Mouse (Mus musculus) hindbrain, embryonic 11.5 days (tissue): ENCODE measurements at regions not wholly inside any gene's neighbourhood (a gene's known extent, or its start where the extent isn't known, plus 50 kb on each side); places are given as distances from the start of the nearest gene placed in this dataset.

Experiments used
- ATAC-seq: fragments of 200-750 bp; cut with Nextera tagmentation; 2 replicates; pipeline ENCODE4 v1.8.0; 2017; ENCODE audit warnings: mild to moderate bottlenecking, moderate TSS enrichment, moderate library complexity; ENCODE audit not compliant: low FRiP score
- DNase-seq: peaks from one replicate; pipeline ENCODE4 v3.0.0-alpha.2; 2015; ENCODE audit warnings: low spot score
- H3K27ac ChIP-seq: fragments of 300-500 bp; sonication (generic); 2 replicates; pipeline ENCODE4 v1.5.1; 2014; ENCODE audit warnings: mild to moderate bottlenecking, low read depth, low read length
- H3K27me3 ChIP-seq: fragments of 300-500 bp; sonication (generic); 2 replicates; pipeline ENCODE4 v1.6.1; 2014; ENCODE audit warnings: mild to moderate bottlenecking, low read length, moderate library complexity, mixed read lengths; ENCODE audit not compliant: control insufficient read depth, insufficient read depth
- H3K36me3 ChIP-seq: fragments of 300-500 bp; sonication (generic); 2 replicates; pipeline ENCODE4 v1.6.1; 2014; ENCODE audit warnings: mild to moderate bottlenecking, low read length, moderate library complexity, mixed read lengths; ENCODE audit not compliant: control insufficient read depth, insufficient read depth
- H3K4me1 ChIP-seq: fragments of 300-500 bp; sonication (generic); replicated peaks from 2 replicates; pipeline ENCODE4 v1.6.1; 2014; ENCODE audit warnings: low read length, mixed read lengths; ENCODE audit not compliant: control insufficient read depth, insufficient read depth
- H3K4me2 ChIP-seq: fragments of 300-500 bp; sonication (generic); replicated peaks from 2 replicates; pipeline ENCODE4 v1.6.1; 2014; ENCODE audit warnings: mild to moderate bottlenecking, low read depth, low read length
- H3K4me3 ChIP-seq: fragments of 300-500 bp; sonication (generic); 2 replicates; pipeline ENCODE4 v1.5.1; 2014; ENCODE audit warnings: low read depth, low read length
- H3K9ac ChIP-seq: fragments of 300-500 bp; sonication (generic); 2 replicates; pipeline ENCODE4 v1.6.1; 2014; ENCODE audit warnings: low read depth, low read length
- H3K9me3 ChIP-seq: fragments of 300-500 bp; sonication (generic); 2 replicates; pipeline ENCODE4 v1.6.1; 2016; ENCODE audit warnings: low read length; ENCODE audit not compliant: control insufficient read depth
- WGBS: fragments of 180-500 bp; shearing (Covaris S2); extraction: QIAGEN DNeasy Blood & Tissue Kit; methylation state at CpG from one replicate; pipeline ENCODE4 v1.1.7; 2014; 5-methylcytosine and 5-hydroxymethylcytosine counted together

- Histone ChIP-seq H3K4me2 (no peak overlapping the region), H3K4me1 (no peaks in the 10 kb centered on the region), H3K4me3 (no peak overlapping the region), H3K36me3 (no peaks in the 10 kb centered on the region), H3K27me3 (no peaks in the 10 kb centered on the region), H3K9me3 (no peaks in the 10 kb centered on the region), H3K27ac (no peak overlapping the region), H3K9ac (no peak overlapping the region)
- no peak for ATAC-seq
- DNase-seq = no peak
- 87% methylated on average over 1 of the region's 1 CpGs for WGBS
These were observed 367.4 kb upstream of the Arhgap42 start for GRCm38 (mm10) chr9:9606322-9606721.

GRCm38 (mm10) chr9:9591263-9591662 is 352.4 kb upstream of the Arhgap42 start:
- Histone ChIP-seq H3K27ac (no peak overlapping the region), H3K4me2 (no peak overlapping the region), H3K9ac (no peak overlapping the region), H3K4me1 (no peaks in the 10 kb centered on the region), H3K4me3 (no peak overlapping the region), H3K9me3 (no peaks in the 10 kb centered on the region), H3K36me3 (no peaks in the 10 kb centered on the region), H3K27me3 (no peaks in the 10 kb centered on the region)
- no peak for DNase-seq
- no peak for ATAC-seq

GRCm38 (mm10) chr9:9583011-9583605 is 344.2 kb upstream of the Arhgap42 start:
- DNase-seq (no peak), ATAC-seq (no peak)
- H3K4me3 ChIP-seq = no peak overlapping the region
- 80% methylated on average over 2 of the region's 2 CpGs for WGBS
- no peaks in the 10 kb centered on the region for H3K9me3 ChIP-seq
- no peaks in the 10 kb centered on the region for H3K4me1 ChIP-seq
- H3K9ac ChIP-seq = no peak overlapping the region
- no peak overlapping the region for H3K4me2 ChIP-seq
- H3K36me3 ChIP-seq = no peaks in the 10 kb centered on the region
- H3K27me3 ChIP-seq = no peaks in the 10 kb centered on the region
- H3K27ac ChIP-seq = no peak overlapping the region

- WGBS = 85% methylated on average over 3 of the region's 3 CpGs
- Histone ChIP-seq H3K27me3 (no peaks in the 10 kb centered on the region), H3K4me3 (no peak overlapping the region), H3K4me1 (no peaks in the 10 kb centered on the region), H3K4me2 (no peak overlapping the region), H3K27ac (no peak overlapping the region), H3K9ac (no peak overlapping the region), H3K9me3 (no peaks in the 10 kb centered on the region), H3K36me3 (no peaks in the 10 kb centered on the region)
- DNase-seq (no peak), ATAC-seq (no peak)
These were observed 343.6 kb upstream of the Arhgap42 start for GRCm38 (mm10) chr9:9582301-9583010.

- no peak overlapping the region for H3K9ac ChIP-seq
- H3K4me2 ChIP-seq = no peak overlapping the region
- DNase-seq = no peak
- no peaks in the 10 kb centered on the region for H3K27me3 ChIP-seq
- no peak overlapping the region for H3K4me3 ChIP-seq
- ATAC-seq = no peak
- no peaks in the 10 kb centered on the region for H3K9me3 ChIP-seq
- no peak overlapping the region for H3K27ac ChIP-seq
- no peaks in the 10 kb centered on the region for H3K36me3 ChIP-seq
- WGBS = 91% methylated on average over 5 of the region's 5 CpGs
- H3K4me1 ChIP-seq = no peaks in the 10 kb centered on the region
These were observed 329.2 kb upstream of the Arhgap42 start for GRCm38 (mm10) chr9:9568040-9568649.

- Histone ChIP-seq H3K4me2 (no peak overlapping the region), H3K27ac (no peak overlapping the region), H3K9me3 (no peaks in the 10 kb centered on the region), H3K4me1 (no peaks in the 10 kb centered on the region), H3K27me3 (no peaks in the 10 kb centered on the region), H3K36me3 (no peaks in the 10 kb centered on the region), H3K9ac (no peak overlapping the region), H3K4me3 (no peak overlapping the region)
- no peak for ATAC-seq
- DNase-seq = no peak
These were observed 325.6 kb upstream of the Arhgap42 start for GRCm38 (mm10) chr9:9564551-9564950.

- Histone ChIP-seq H3K27me3 (no peaks in the 10 kb centered on the region), H3K4me2 (no peak overlapping the region), H3K9ac (no peak overlapping the region), H3K4me3 (no peak overlapping the region), H3K4me1 (no peaks in the 10 kb centered on the region), H3K36me3 (no peaks in the 10 kb centered on the region), H3K9me3 (no peaks in the 10 kb centered on the region), H3K27ac (no peak overlapping the region)
- ATAC-seq (no peak), DNase-seq (no peak)
These were observed 309.8 kb upstream of the Arhgap42 start for GRCm38 (mm10) chr9:9548657-9549056.

- Histone ChIP-seq H3K9me3 (no peaks in the 10 kb centered on the region), H3K4me2 (no peak overlapping the region), H3K4me3 (no peak overlapping the region), H3K36me3 (no peaks in the 10 kb centered on the region), H3K4me1 (no peaks in the 10 kb centered on the region), H3K27ac (no peak overlapping the region), H3K9ac (no peak overlapping the region), H3K27me3 (no peaks in the 10 kb centered on the region)
- 86% methylated on average over 3 of the region's 3 CpGs for WGBS
- no peak for ATAC-seq
- DNase-seq = no peak
These were observed 308.7 kb upstream of the Arhgap42 start for GRCm38 (mm10) chr9:9547570-9547969.

- Histone ChIP-seq H3K9me3 (no peaks in the 10 kb centered on the region), H3K4me1 (no peaks in the 10 kb centered on the region), H3K4me2 (no peak overlapping the region), H3K27me3 (no peaks in the 10 kb centered on the region), H3K36me3 (no peaks in the 10 kb centered on the region), H3K9ac (no peak overlapping the region), H3K27ac (no peak overlapping the region), H3K4me3 (no peak overlapping the region)
- DNase-seq (no peak), ATAC-seq (no peak)
- 91% methylated on average over 2 of the region's 2 CpGs for WGBS
These were observed 308.2 kb upstream of the Arhgap42 start for GRCm38 (mm10) chr9:9547121-9547520.
